Mouse (Mus musculus) lung, postnatal 0 days (tissue): ENCODE results near the gene Hepacam.

ENCODE experiments used
- CTCF ChIP-seq: IDR thresholded peaks from 2 replicates; pipeline ENCODE4 v1.5.1; 2016; ENCODE audit warnings: antibody characterized with exemption, mild to moderate bottlenecking
- EP300 ChIP-seq: IDR thresholded peaks from 2 replicates; pipeline ENCODE4 v1.6.1; 2016; ENCODE audit warnings: antibody characterized with exemption, mild to moderate bottlenecking, control low read depth

- TF ChIP-seq CTCF (no peak), EP300 (no peak)
Measured at GRCm38 (mm10) chr9:37390891-37391290, 23.7 kb downstream of the Hepacam start.
